Mouse (Mus musculus) embryonic facial prominence, embryonic 15.5 days (tissue): Measurements from ENCODE around the gene Clrn1. TPM values are rescaled to one million over a fixed set of nuclear protein-coding genes. Genes with fewer than 3 reads are reported as not detected.

ENCODE experiments used
- ATAC-seq: fragments of 200-750 bp; cut with Nextera tagmentation; 2 replicates; pipeline ENCODE4 v1.8.0; 2017; ENCODE audit warnings: low read depth, moderate TSS enrichment; ENCODE audit not compliant: insufficient number of reproducible peaks, low FRiP score, low TSS enrichment
- H3K27ac ChIP-seq: fragments of 300-500 bp; sonication (generic); replicated peaks from 2 replicates; pipeline ENCODE4 v1.5.1; 2015; ENCODE audit warnings: mild to moderate bottlenecking, inconsistent platforms
- H3K27me3 ChIP-seq: fragments of 300-500 bp; sonication (generic); 2 replicates; pipeline ENCODE4 v1.6.1; 2015; ENCODE audit warnings: inconsistent platforms
- H3K36me3 ChIP-seq: fragments of 300-500 bp; sonication (generic); 2 replicates; pipeline ENCODE4 v1.6.1; 2015; ENCODE audit warnings: mild to moderate bottlenecking, inconsistent platforms
- H3K4me1 ChIP-seq: fragments of 300-500 bp; sonication (generic); 2 replicates; pipeline ENCODE4 v1.6.1; 2015; ENCODE audit warnings: inconsistent platforms
- H3K4me2 ChIP-seq: fragments of 300-500 bp; sonication (generic); replicated peaks from 2 replicates; pipeline ENCODE4 v1.6.1; 2015; ENCODE audit warnings: mild to moderate bottlenecking, inconsistent platforms
- H3K4me3 ChIP-seq: fragments of 300-500 bp; sonication (generic); replicated peaks from 2 replicates; pipeline ENCODE4 v1.5.1; 2015; ENCODE audit warnings: mild to moderate bottlenecking, inconsistent platforms
- H3K9ac ChIP-seq: fragments of 300-500 bp; sonication (generic); 2 replicates; pipeline ENCODE4 v1.6.1; 2015; ENCODE audit warnings: inconsistent platforms
- H3K9me3 ChIP-seq: fragments of 300-500 bp; sonication (generic); replicated peaks from 2 replicates; pipeline ENCODE4 v1.6.1; 2016; ENCODE audit warnings: inconsistent platforms
- WGBS: fragments of 180-500 bp; shearing (Covaris S2); methylation state at CpG from one replicate; pipeline ENCODE4 v1.1.7; 2015; 5-methylcytosine and 5-hydroxymethylcytosine counted together
- polyA plus RNA-seq: library from polyadenylated mRNA; unstranded; fragments of >200 nt; fragmentation: Nextera tagmentation; extraction: Ambion mirVana; gene quantifications from 2 replicates; pipeline ENCODE4 v1.2.1, GENCODE M21; 2015

Clrn1 gene
- polyA plus RNA-seq, 1 experiment from 2014 or later = 2.0 TPM

DNA sequence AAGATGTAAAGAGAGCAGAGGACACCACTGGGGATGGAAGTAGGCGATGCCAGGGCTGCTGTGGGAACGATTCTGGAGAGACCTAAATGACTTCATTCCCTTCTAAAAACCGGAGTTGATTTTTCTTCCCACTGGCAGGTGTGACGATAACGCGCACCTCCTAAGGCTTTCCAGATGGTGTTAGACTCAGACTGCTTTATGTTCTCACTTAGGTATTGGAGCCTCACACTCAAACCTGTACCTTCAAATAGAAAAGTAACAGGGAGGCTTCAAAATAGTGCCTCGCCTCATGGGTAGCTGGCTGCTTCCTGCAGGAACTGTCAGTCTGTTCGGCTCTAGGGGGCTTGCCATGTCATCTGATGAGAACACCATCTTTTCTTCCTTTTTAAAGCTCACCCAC lies 86.9 kb downstream of the Clrn1 start:
- Histone ChIP-seq H3K4me2 (no peak overlapping the region), H3K27me3 (no peaks in the 10 kb centered on the region), H3K36me3 (no peaks in the 10 kb centered on the region), H3K9ac (no peak overlapping the region), H3K27ac (no peak overlapping the region), H3K4me3 (no peak overlapping the region), H3K4me1 (no peaks in the 10 kb centered on the region), H3K9me3 (no peaks in the 10 kb centered on the region)
- ATAC-seq = no peak
- WGBS = 72% methylated on average over 8 of the region's 8 CpGs

Other genes starting within 250 kb of the Clrn1 start
- gene Erich6, start 248.1 kb downstream of the Clrn1 start, polyA plus RNA-seq = 0.08 TPM in 1 of 2 replicates, not detected in the other
- gene Siah2, start 192.9 kb downstream of the Clrn1 start, polyA plus RNA-seq = 6.3 and 7.3 TPM in 2 replicates
- not detected in 2 replicates for gene Mindy4b-ps, start 63.0 kb downstream of the Clrn1 start, polyA plus RNA-seq
- 3.0 and 3.1 TPM in 2 replicates for gene Med12l, start 120.5 kb upstream of the Clrn1 start, polyA plus RNA-seq
- 1.7 and 1.9 TPM in 2 replicates for gene Gpr171, start 216.5 kb upstream of the Clrn1 start, polyA plus RNA-seq